Mouse (Mus musculus) cortical plate, adult 2 months (tissue): Measurements from ENCODE around the gene Atp6v0d1.

Experiments used
- CTCF ChIP-seq: fragments of 200-500 bp; IDR thresholded peaks from 2 replicates; pipeline ENCODE4 v1.5.1; 2011; ENCODE audit warnings: mild to moderate bottlenecking, control low read depth, low read length; ENCODE audit not compliant: insufficient read depth; ENCODE audit errors: extremely low read depth
- POLR2A ChIP-seq: fragments of 200-500 bp; IDR thresholded peaks from 2 replicates; pipeline ENCODE4 v1.6.1; 2011; ENCODE audit warnings: mild to moderate bottlenecking, low read length, control low read depth; ENCODE audit not compliant: insufficient read depth; ENCODE audit errors: extremely low read depth

DNA sequence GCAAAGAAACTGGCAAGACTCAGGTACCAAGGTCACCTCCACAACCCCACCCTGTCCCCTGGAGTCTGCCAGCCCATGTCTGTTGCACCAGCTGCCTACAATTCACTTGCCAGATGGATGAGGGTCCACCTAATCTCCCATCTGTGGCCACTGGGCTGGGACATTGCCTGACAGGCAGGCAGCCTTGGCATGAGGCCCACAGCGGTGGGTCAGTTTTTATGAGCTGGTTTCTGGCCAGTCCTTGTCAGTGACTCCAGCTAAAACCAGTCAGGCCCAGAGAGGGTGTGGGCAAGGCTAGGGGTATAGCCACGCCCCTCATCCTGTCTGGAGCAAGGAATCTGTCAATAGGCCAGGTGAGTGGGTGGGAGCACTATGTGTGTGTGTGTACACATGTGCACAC is 38.7 kb downstream of the Atp6v0d1 start:
- TF ChIP-seq CTCF (no peak), POLR2A (no peak)
